Mouse (Mus musculus) right cerebral cortex, postnatal 36 days (tissue): Measurements from ENCODE around the gene Sf1.

Experiments
- DNase-seq, 2 experiments: peaks; one replicate each; pipeline ENCODE4 v3.0.0; 2022; ENCODE audit warnings: low spot score in 2 of 2, mixed read lengths in 1 of 2

Sf1 gene

DNA sequence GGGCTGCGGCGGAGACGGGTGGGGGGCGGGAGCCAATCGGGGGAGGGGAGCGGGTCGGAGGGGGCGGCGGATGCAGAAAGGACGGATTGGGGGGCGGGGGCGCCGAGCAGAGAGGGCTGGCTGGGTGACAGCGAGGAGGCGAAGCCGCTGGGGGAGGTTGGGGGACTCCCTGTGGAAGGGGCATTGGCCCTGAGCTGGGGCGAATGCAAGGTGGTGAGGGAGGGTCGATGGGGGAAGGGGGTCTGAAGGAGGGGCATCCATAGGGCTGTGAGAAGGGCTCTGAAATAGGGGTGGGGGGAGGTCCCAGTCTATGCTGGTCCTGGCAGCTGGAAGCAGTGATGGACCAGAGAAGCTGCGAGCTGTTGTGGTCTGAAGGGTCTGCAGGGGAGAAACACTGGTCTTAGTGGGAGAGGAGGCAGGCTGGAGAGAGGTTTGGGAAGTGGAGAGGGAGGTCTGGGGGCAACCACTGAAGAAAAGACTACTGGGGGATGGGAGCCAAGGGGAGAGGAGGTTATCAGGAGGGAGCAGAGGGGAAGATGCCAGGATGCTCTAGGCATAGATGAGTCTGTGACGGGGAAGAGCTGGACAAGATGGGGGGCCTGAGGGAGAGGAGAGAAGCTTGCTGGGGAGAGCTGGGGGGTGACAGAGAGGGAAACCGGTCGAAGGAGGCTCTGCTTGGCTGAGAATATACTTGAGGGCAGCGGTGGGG, 55.6 kb downstream of the Sf1 start:
- DNase-seq, result no peak

DNA sequence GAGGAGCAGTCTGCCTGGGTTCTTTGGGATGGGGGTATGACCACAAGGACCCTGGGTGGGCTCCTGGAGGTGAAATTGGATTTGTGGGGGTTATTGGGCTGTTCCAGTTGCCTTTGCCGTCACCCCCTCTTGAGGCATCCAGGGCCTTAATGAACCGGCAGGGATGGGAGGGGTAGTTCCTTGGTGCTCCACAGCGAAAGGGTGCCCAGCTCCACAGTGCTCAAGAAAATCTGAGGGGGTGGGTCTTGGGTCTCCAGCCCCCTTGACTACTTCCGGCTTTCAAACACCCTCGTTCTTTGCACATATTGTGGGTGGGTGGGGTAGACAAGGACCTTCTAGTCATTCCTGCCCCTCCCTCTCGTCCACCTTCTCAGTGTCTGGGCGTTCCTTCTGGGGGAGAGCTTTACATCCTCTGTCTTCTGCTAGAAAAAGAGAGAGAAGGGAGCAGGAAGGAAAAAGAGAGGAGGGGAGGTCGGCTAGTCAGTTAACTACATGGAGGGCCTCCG, 56.4 kb downstream of the Sf1 start:
- no peak for DNase-seq

DNA sequence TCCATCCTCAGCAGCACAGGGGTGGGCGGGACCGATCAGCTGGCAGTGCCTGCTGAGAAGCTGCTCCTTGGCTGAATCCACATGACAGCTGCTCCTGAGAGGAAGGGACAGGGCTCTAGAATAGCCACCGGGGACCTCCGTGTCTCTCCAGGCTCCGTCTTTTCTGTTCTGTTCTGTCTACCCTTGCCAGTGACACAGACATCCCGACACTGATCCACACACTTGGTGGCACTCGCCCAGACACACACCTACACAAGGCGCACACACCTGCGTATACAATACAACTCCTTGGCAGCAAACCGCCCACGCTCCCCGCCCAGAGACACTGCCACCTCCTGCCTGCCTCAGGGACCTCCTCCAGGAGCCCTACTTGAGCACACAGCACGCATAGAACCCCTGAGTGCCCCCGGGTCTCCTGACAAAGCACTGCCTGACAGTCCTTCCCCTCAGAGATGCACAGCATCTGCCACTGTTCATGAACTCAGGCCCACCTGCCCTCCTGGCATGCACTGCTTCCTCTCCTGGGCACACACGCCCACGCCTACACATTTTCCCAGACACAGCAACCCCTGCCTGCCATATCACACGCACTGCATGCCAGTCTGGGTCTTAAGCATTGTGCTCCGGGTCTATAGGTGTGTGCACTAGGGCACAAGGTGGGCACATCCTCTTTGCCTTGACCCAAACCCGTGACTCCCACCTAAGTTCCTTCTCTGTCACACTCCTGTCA, 57.2 kb downstream of the Sf1 start:
- DNase-seq, result peak; percentile 71 to 75

DNA sequence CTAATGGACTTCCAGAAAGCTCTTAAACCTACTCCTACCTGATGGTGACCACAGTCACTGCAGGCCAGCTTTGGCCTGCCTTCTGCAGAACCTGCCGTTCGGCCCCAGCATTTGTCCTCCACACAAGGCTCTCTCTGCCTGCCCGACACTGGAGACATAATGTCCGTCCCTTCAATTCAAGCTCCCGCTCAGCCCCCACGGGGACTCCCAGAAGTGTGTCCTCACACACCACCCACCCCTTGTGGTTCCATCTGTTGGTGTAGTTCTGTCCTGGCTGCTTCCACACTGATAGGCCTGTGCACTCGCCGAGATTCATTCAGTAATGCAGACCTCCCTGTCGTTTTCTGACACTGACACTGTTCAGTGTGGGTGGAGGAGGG, 57.7 kb downstream of the Sf1 start:
- peak; percentile 69 to 79 for DNase-seq

DNA sequence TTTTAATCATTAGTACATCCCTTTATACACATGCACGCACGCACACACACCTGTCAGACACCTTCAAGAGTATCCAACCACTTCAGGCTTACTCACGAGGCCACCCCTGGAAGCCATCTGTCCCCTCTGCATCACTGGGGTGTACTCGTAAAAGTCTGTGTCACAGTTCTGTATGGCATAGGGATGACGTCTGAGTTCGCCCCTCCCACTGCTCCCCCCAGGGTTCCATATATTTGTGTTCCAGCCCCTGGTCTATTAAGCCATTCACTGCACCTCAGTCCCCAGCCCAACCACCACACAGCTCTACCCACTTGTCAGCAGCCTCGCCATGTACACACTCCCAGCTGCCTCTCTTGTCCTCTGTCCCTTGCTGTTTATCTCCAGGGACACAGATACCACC, 58.5 kb downstream of the Sf1 start:
- no peak for DNase-seq

DNA sequence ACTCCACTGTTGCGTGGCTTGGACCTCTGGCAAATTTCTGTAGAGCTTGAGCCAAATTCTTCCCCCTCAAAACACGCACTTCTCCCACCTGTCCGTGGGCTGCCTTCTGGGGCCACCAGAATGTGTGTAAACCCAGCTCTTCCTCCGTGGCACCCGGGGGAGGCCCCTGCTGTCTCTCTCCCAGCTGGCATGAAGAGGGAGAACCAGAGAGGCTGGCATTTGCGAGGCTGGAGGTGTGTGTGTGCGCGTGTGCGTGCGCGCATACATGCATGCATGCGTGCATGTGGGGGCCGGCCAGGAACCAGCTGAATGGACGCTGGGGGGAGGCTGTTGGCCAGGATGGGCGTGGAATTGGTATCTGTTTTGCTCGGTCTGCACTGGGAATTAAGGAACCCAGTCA, 59.8 kb downstream of the Sf1 start:
- DNase-seq, result peak; percentile 71 to 73

DNA sequence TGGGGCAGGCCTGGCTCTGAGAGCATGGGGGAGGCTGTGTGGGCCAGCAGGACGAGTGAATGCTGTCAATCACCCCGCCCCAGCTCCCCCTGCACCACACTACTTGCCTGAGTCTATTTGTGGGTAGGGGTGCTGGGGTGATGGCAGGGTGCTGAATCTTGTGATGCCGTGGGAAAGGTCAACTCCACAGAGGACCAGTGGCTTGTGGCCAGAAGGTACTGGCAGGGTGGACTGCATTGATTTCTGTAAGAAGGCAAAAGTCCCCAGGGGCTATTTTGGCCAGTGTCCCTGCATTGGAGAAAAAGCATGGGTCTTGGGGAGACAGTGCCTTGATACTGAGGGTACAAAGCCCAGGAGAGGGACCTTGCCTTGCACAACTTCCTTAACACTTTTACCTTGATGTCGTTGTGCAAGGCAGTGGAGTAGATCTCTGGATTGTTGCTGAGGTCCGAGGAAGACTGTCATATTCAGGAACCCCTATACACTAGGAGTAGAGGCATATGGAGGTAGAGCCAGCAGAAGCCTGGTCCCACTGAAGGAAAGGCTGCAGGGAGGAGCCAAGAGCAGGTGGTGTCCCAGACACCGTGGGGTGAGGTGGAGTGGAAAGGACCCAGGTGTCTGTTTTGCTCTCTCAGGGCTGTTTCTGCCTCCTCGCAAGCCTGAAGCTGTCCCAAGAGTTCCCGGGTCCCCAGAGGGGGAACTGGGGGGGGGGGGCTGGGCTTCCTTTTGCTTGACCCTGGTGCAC, 60.8 kb downstream of the Sf1 start:
- DNase-seq, result no peak

DNA sequence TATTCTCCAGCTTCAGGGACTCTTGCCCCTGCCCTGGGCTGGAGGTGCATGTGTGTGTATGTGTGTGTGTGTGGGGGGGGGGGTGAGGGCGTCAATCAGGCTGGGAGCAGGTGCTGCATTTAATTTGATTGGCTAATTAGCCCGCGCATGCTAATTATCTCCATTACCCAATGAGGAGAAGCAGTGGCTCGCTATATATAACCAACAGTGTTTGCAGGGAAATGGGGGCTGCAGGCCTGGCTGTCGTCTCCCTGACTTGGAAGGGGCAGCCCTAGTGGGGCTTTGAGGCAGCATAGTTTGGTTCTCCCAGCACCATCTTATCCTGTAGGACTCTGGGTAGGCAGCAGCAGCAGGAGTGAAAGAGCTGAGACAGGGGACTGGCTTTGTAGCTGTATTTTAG, 62.1 kb downstream of the Sf1 start:
- DNase-seq, result no peak

DNA sequence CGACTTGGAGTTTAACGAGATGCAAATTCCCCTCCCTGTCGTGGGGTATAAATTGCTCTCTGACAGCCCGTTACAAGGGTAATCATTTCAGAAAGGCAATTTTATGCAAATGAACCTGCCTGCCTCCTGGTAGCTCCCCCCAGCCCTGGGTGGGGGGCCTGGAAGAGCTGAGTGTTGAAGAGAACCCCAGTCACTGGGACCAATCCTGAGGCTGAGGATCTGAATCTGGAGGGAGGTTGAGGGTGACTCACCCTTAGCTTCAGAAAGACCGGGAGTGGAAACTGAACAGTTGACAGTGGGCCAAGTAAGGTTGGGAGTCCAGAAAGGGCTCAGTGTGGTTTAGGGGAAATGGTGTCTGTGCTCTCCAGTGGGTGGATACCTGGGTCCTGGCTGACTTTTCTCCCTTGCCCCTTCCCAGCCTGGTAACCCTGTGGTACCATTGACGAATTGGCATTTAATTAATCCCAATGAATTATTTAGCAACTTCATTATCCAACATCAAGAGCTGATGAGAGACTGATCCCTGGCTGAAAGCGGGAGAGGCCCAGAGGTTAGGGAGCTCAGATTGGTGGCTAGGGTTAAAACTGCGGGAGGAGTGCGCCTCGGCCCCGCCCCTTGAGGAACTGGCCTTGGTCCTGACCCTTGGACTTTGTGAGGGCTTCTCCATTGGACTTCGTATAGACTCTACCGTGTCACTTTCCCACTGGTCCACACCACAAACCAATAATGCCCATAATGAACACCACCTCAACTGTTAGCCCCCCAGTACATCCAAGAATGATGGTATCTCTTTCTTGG, 63.4 kb downstream of the Sf1 start:
- no peak for DNase-seq
